Mouse (Mus musculus) ES-E14 (cell line): Measurements from ENCODE around the gene Ptprt. TPM values are rescaled to one million over a fixed set of nuclear protein-coding genes. Genes with fewer than 3 reads are reported as not detected.
A peak's percentile ranks its signal among the peaks of the same experiment; 100 is the strongest.

Experiments
- DNase-seq: peaks from one replicate; pipeline ENCODE4 v3.0.0-alpha.2; 2013; ENCODE audit warnings: low read depth, low spot score
- H3K27ac ChIP-seq: 2 replicates; pipeline ENCODE4 v1.5.1; 2012; ENCODE audit warnings: low read depth, mild to moderate bottlenecking, low read length, moderate library complexity, mixed read lengths; ENCODE audit not compliant: poor library complexity, insufficient read depth, severe bottlenecking
- H3K36me3 ChIP-seq: 2 replicates; pipeline ENCODE4 v1.6.1; 2012; ENCODE audit warnings: mild to moderate bottlenecking, low read length, moderate library complexity, mixed read lengths; ENCODE audit not compliant: control insufficient read depth, poor library complexity, insufficient read depth, severe bottlenecking
- H3K4me1 ChIP-seq, 2 experiments: fragments of 150-350 bp in 1 of 2; sonication (generic) in 1 of 2; 2 replicates each; pipeline ENCODE4 v1.6.1; 2012; ENCODE audit warnings: low read length in 2 of 2, mild to moderate bottlenecking in 1 of 2, mixed read lengths in 1 of 2; ENCODE audit not compliant: control insufficient read depth in 2 of 2, insufficient read depth in 2 of 2, poor library complexity in 1 of 2
- H3K4me3 ChIP-seq, 2 experiments: fragments of 150-350 bp in 1 of 2; sonication (generic) in 1 of 2; 2 replicates each; pipeline ENCODE4 v1.5.1; 2012; ENCODE audit warnings: low read length in 2 of 2, low read depth in 1 of 2, mild to moderate bottlenecking in 1 of 2, mixed read lengths in 1 of 2; ENCODE audit not compliant: insufficient read depth in 1 of 2, poor library complexity in 1 of 2, severe bottlenecking in 1 of 2
- H3K9ac ChIP-seq: 2 replicates; pipeline ENCODE4 v1.6.1; 2012; ENCODE audit warnings: low read depth, mild to moderate bottlenecking, low read length, mixed read lengths; ENCODE audit not compliant: poor library complexity, insufficient read depth, severe bottlenecking
- H3K9me3 ChIP-seq: fragments of 150-350 bp; sonication (generic); 2 replicates; pipeline ENCODE4 v1.6.1; 2012; ENCODE audit warnings: low read depth, mild to moderate bottlenecking, low read length; ENCODE audit not compliant: control insufficient read depth, insufficient read depth
- CHD2 ChIP-seq: IDR thresholded peaks from 2 replicates; pipeline ENCODE4 v1.6.1; 2014; ENCODE audit warnings: mild to moderate bottlenecking, low read depth, low read length, inconsistent platforms
- HCFC1 ChIP-seq: IDR thresholded peaks from 2 replicates; pipeline ENCODE4 v1.6.1; 2012; ENCODE audit warnings: low read length, inconsistent platforms, borderline replicate concordance; ENCODE audit not compliant: insufficient read depth
- MAFK ChIP-seq: IDR thresholded peaks from 2 replicates; pipeline ENCODE4 v1.6.1; 2014; ENCODE audit warnings: mild to moderate bottlenecking, low read depth, low read length, inconsistent platforms; ENCODE audit not compliant: insufficient read depth
- ZC3H11A ChIP-seq: IDR thresholded peaks from 2 replicates; pipeline ENCODE4 v1.6.1; 2012; ENCODE audit warnings: low read depth, mild to moderate bottlenecking, inconsistent platforms, low read length, borderline replicate concordance
- ZNF384 ChIP-seq: IDR thresholded peaks from 2 replicates; pipeline ENCODE4 v1.6.1; 2012; ENCODE audit warnings: low read depth, low read length, inconsistent platforms
- in situ Hi-C, 2 experiments: fragments of 600-800 bp; cut with MboI; formaldehyde crosslinking; loops; one replicate each; pipeline ENCODE4 v1.15.1; 2025; ENCODE audit warnings: low sequenced_read_pairs in 2 of 2, inconsistent platforms in 1 of 2; ENCODE audit not compliant: unreplicated experiment in 2 of 2
- total RNA-seq: library from RNA; depleted of rRNA; stranded (reverse); fragments of 300-350 nt; gene quantifications from 2 replicates; pipeline ENCODE4 v1.2.3, GENCODE M21; 2012

The Ptprt gene
- total RNA-seq, 1 experiment = 0.40 TPM

GRCm38 (mm10) chr2:161499097-161499899 is 1161.6 kb downstream of the Ptprt start:
- no peak overlapping the region for H3K9ac ChIP-seq
- peak overlapping the region in 1 of 2 experiments; percentile 25; a peak in 1 of 4 replicates for H3K4me3 ChIP-seq
- DNase-seq = no peak
- H3K27ac ChIP-seq = no peak overlapping the region; the same call in 1 of the 2 replicates
- no peak for TF ChIP-seq ZNF384
- no peak for TF ChIP-seq HCFC1
- no peak for TF ChIP-seq MAFK
- no peak for TF ChIP-seq CHD2
- no peak for TF ChIP-seq ZC3H11A
- no peaks in the 10 kb centered on the region for H3K36me3 ChIP-seq
- H3K9me3 ChIP-seq = no peaks in the 10 kb centered on the region
- in situ Hi-C loops = no loop called here
- 0 out of 4 replicates have a peak, but pooled peaks cover 0 to 3% of the 10 kb centered on the region in 2 experiments for H3K4me1 ChIP-seq

- no peak for DNase-seq
- in situ Hi-C loops = no loop called here
- no peaks in the 10 kb centered on the region for H3K9me3 ChIP-seq
- H3K27ac ChIP-seq = no peak overlapping the region
- 0 out of 4 replicates have a peak, but pooled peaks cover 0 to 3% of the 10 kb centered on the region in 2 experiments for H3K4me1 ChIP-seq
- H3K36me3 ChIP-seq = no peaks in the 10 kb centered on the region
- H3K9ac ChIP-seq = no peak overlapping the region
- no peak overlapping the region; a peak in 1 of 4 replicates for H3K4me3 ChIP-seq
- TF ChIP-seq HCFC1 (no peak), ZNF384 (no peak), CHD2 (no peak), ZC3H11A (no peak), MAFK (no peak)
These were observed 1162.4 kb downstream of the Ptprt start for GRCm38 (mm10) chr2:161498449-161499096.

GRCm38 (mm10) chr2:161481741-161482140 is 1179.2 kb downstream of the Ptprt start:
- DNase-seq = no peak
- in situ Hi-C loops = no loop called here

GRCm38 (mm10) chr2:161480445-161480844 is 1180.5 kb downstream of the Ptprt start:
- DNase-seq = no peak
- in situ Hi-C loops = no loop called here
- TF ChIP-seq CHD2 (no peak), ZNF384 (no peak), ZC3H11A (no peak), MAFK (no peak), HCFC1 (no peak)
- Histone ChIP-seq H3K9ac (no peak overlapping the region), H3K4me1 (no peaks in the 10 kb centered on the region), H3K4me3 (no peak overlapping the region), H3K36me3 (no peaks in the 10 kb centered on the region), H3K9me3 (no peaks in the 10 kb centered on the region), H3K27ac (no peak overlapping the region)

More at GRCm38 (mm10) chr2:161481741-161482140, 1179.2 kb downstream of the Ptprt start:
- Histone ChIP-seq H3K27ac (no peak overlapping the region), H3K9me3 (no peaks in the 10 kb centered on the region), H3K36me3 (no peaks in the 10 kb centered on the region), H3K9ac (no peak overlapping the region), H3K4me1 (no peaks in the 10 kb centered on the region), H3K4me3 (no peak overlapping the region)
- no peak for TF ChIP-seq ZC3H11A
- no peak for TF ChIP-seq MAFK
- no peak for TF ChIP-seq ZNF384
- no peak for TF ChIP-seq HCFC1
